Mouse (Mus musculus) heart, adult 11 months (tissue): ENCODE measurements at regions not wholly inside any gene's neighbourhood (a gene's known extent, or its start where the extent isn't known, plus 50 kb on each side); places are given as distances from the start of the nearest gene placed in this dataset.
A peak's percentile ranks its signal among the peaks of the same experiment; 100 is the strongest.

ENCODE experiments used
- DNase-seq: peaks from one replicate; pipeline ENCODE4 v3.0.0; 2022

DNA sequence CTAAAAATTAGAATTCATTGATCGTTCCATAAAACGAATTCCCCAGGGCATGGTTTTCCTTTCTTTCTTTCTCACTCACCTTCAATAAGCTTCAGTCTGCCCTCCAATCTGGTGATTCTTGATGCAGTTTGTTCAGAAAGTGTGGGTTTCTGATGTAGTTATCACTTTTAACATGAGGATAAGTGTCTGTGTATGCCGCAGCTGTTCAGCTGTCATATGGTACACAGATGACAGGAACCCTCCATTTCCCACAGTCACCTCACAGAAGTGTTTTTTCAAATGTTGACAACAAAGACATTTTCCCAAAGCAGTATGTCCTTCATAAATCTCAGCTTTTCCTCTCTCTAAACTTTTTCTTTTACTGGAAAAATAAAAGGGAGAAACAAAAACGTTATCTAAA, 2177.0 kb downstream of the 9330182O14Rik start:
- DNase-seq = no peak

DNA sequence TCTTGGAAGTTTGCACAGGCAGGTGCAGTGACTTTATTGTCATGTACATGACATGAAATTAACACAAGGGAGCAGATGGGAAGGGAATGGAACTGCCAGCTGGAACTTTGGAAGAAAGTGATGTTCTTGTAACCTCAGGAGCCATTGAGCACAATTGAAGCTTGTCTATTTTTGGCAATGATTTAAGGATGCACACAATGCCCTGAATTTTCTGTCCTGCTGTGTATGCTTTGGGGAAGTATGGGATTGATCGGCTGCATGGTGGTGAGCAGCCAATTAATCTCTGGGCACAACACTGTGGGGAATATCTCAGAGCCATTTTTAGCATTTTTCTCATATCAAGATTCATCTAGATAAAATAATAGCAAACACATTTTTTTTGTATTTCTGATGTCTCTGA, 2186.2 kb downstream of the 9330182O14Rik start:
- DNase-seq = no peak

DNA sequence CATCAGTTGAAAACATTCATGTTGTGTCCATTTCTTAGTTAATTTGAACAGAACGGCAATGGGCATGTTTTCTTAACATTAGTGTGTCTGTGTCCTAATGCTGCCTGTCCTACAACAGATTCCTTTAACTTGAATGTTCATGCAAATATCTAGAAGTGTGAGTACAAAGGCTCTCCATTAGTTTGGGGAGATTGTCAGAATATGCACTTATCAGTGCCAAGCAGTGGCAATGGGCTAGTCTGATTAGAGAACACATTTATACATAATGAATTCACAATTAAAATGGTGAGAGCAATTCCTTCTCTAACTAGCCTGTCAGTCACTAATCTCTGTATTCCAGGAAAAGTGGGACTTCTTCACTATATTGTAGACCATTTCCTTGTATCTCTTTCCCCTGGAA, 2188.8 kb downstream of the 9330182O14Rik start:
- DNase-seq = no peak

DNA sequence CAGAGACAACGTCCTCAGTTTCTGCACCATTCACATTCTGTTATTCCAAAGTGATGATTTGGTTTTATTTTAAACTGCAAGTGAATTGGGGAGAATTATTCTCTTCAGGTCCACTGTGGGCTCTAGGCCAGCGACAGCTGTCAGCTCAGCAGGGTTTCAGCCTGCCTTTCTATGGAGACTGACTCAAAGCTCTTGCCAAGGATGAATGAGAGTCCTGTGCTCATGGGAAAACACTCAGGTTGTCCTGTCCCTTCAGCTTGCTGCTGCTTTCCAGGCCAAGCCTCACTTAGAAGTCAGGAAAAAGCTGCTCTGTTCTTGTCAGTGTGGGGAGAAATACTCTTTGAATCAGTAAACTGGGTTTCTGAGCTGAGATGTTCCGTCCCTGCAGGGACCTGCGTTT, 2191.1 kb downstream of the 9330182O14Rik start:
- no peak for DNase-seq

DNA sequence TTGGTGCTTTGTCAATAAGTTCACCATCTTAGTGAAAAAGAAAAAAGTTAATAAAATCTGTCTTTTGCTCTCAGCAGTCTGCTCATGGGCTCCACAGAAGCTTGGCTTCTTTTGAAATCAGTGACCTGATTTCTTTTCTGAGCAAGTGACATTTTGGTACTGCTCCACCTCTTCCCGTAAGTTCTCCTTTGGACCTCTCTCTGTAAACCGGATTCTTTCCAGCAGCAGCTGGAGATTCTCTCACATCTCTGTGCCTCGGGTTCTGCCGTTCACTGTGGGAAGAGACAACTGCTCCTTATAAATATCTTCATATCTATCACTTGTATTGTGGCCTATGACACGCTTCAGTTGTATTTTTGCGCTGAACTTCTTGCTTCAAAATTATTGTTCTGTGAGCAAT, 2194.4 kb downstream of the 9330182O14Rik start:
- peak; percentile 89 for DNase-seq

- DNase-seq = peak; percentile 89
Measured at GRCm38 (mm10) chr15:42329742-42330141, 2195.6 kb downstream of the 9330182O14Rik start.

DNA sequence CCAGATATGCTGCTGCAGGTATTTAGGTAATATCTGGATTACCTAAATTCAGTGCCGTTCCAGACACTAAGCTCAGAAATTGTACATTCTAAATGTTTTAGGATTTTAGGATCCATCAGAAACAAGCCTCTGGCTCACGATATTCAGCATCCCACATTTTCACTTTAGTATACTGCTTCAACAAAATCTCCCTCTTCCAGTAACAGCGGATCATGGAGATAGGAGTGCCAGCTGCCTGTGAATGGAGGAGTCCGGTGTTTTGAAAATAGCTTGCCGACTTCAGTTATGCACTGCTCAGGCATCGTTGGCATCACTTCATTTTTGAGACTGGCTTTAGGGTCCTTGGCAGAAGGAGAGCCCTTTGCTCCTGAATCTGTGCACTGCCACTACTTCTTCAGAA, 2199.5 kb downstream of the 9330182O14Rik start:
- no peak for DNase-seq

- DNase-seq = no peak
Measured at GRCm38 (mm10) chr15:42346131-42346530, 2212.0 kb downstream of the 9330182O14Rik start.

DNA sequence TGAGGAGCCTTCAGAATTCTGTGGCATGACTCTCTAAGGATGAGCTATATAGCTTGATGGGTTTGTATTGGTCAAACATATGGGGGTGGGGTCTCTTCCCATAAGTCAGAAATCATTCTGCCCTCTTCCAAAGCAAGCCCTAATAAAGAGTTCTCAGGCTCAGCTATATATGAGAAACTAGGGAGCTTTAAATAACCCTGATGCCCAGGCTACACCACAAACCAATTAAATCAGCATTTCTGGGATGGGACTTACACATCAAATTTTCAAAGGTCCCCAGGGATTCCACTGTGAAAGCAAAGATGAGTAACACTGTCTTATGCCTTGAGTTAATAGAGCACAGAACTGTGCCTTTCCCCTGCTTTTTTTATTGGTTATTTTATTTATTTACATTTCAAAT, 2227.7 kb downstream of the 9330182O14Rik start:
- no peak for DNase-seq

- DNase-seq = peak; percentile 90
Measured at GRCm38 (mm10) chr15:42364979-42365378, 2230.8 kb downstream of the 9330182O14Rik start.

DNA sequence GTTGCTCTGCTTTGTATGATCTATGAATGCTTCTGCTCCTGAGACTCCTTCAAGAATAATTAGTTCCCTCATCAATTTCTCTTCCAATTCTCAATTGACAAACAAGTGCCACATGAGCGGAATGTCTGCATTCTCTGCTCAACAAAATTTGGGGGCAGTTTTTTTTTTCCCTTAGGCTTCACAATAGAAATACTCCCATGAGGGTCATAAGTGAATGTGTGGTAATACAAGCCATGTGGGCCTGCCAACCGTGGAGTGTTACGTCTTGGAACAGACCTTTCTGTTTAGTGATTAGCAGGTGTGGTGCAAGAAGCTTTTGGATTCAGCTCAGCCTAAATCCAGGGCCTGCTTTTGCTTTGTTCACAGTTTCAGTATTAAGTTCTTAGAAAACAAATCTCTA, 2232.6 kb downstream of the 9330182O14Rik start:
- DNase-seq = peak; percentile 87

DNA sequence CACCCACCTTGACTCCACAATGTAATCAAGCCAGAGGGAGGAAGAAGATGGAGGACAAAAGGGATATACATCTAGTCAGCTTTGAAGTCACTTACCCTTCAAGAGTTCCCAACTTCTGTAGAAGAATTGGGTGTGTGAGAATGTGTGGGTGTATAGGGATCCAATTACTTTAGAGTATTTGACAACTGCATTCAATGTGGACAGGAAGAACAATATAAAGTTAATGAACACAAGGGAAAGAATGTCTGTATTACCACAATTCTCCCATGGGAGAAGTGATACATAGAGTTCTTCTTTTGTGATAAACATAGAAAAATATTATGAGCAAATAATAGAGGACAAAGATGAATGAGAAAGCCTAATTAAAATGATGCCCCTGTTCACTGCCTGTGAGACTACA, 2235.4 kb downstream of the 9330182O14Rik start:
- no peak for DNase-seq

DNA sequence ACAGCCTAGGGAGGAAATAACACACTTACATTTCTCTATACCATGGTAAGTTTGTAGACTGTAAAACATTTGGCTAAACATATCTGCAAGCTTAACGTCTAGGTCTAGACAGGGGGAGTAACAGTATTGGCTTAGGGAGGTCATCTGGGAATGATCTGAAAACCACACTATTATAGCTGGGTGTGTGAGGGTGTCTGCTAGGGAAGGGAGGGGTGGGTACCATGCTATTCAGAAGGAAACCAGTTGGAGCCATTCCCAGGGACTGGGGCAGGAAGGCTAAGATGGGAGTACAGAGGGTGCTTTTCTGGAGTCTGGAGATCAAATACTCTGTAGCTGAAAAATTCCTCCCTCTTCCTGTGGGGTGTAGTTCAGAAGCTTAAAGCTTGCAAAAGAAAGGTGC, 2235.9 kb downstream of the 9330182O14Rik start:
- DNase-seq = no peak

DNA sequence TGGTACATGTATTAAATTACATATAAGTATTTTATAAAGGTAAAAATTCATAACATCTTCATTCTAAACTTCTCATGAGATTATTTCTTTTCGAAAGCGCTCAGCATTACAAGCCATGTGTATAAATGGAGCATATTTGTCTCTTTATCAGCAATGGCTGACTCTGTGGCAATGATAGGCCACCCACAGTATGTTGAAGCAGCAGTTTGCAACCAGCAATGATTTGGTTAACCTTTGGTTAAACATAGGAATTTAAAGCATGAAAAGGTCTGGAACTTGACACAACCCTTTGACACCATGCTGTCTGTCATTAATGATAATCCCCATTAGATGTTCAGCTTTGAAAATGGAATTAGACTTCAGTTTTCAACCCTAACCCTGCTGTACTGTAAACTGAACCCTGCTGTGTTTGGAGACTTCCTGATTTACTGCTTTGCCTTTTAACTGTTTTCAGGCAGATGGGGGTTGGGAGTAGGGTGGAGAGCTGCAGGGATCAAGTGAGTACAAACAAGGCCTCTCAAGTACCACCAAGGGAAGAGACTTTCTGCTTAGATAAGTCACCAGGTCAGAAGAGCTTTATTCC, 2238.6 kb downstream of the 9330182O14Rik start:
- no peak for DNase-seq
